Mouse (Mus musculus): ENCODE results near the gene Flad1. TPM values are rescaled to one million over a fixed set of nuclear protein-coding genes. Genes with fewer than 3 reads are reported as not detected.

The Flad1 gene
- 39.1 and 43.9 TPM in 2 replicates for polyA plus RNA-seq (2012; rRNA removed)

DNA sequence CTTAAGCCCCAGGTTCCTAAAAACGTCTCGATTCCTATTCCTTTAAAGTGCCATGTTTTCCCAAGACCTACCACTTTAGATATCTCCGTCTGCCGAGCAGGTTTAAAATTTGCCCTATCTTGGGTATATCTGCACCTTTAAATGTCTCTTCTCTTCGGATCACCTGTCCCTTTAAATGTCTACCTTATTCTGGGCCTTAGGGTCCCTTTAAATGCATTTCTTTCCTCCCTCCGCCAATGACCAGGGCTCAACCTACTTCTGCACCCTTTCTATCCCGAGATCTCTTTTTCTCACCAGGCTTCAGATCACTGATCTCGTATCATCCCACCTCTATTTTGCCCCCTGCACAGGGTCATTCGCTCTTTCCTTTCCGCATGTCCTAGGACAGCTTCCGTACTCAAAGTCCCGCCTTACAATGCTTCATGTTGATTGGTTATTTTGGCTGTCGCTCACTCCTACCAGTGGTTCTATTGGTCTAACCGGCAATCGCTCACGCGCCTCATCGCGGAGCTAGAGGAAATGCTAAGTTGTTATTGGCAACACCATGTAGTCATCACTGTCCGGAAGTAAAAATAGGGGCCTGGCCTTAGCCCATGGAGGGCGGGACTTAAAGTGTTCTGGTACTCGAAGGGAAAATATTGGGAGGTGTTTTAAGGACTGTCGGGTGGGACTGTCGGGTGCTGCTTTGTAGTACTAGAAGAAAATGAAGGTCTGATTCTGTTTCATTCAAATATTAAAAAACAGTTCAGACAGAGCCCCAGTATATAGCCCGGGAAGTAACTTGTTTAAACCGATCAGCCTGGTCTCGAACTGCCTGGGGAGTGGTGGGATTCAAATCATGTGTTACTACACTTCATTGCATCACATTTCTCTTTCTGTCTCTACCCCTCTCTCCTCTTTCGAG is at the start of gene Flad1:
Gene Flad1 (minus strand): TSS at position 381 of the 904 bp plus-strand sequence.
- TF ChIP-seq POLR2A (IDR thresholded peaks at IDR 0.05; ENCODE audit: low read depth, low read length), result peak; percentile 46; the same call in 1 of the 2 replicates
- no peak for TF ChIP-seq CTCF (IDR thresholded peaks at IDR 0.05; ENCODE audit: extremely low read depth, insufficient read depth, insufficient read length, insufficient replicate concordance)
- DNase-seq (ENCODE audit: low read depth in 1 of 2, low spot score in 2 of 2), result peak; percentile 94 to 100
- H3K27ac ChIP-seq (ENCODE audit: insufficient read depth, low read length), result peak within 1 kb of the TSS; percentile 38; the same call in 1 of the 2 replicates
- peak within 1 kb of the TSS; percentile 61 for H3K4me3 ChIP-seq (ENCODE audit: extremely low read depth, insufficient read depth, insufficient read length)
- 4% methylated on average over 28 of the region's 28 CpGs for WGBS
- H3K4me1 ChIP-seq (ENCODE audit: control insufficient read depth, insufficient read depth, insufficient read length), result peaks cover 5% of the 10 kb centered on the region
- H3K27me3 ChIP-seq (ENCODE audit: control insufficient read depth, insufficient read depth, low read length), result no peaks in the 10 kb centered on the region
- peaks cover 10% of the 10 kb centered on the region for H3K36me3 ChIP-seq (ENCODE audit: control insufficient read depth, insufficient read depth, low read length)

DNA sequence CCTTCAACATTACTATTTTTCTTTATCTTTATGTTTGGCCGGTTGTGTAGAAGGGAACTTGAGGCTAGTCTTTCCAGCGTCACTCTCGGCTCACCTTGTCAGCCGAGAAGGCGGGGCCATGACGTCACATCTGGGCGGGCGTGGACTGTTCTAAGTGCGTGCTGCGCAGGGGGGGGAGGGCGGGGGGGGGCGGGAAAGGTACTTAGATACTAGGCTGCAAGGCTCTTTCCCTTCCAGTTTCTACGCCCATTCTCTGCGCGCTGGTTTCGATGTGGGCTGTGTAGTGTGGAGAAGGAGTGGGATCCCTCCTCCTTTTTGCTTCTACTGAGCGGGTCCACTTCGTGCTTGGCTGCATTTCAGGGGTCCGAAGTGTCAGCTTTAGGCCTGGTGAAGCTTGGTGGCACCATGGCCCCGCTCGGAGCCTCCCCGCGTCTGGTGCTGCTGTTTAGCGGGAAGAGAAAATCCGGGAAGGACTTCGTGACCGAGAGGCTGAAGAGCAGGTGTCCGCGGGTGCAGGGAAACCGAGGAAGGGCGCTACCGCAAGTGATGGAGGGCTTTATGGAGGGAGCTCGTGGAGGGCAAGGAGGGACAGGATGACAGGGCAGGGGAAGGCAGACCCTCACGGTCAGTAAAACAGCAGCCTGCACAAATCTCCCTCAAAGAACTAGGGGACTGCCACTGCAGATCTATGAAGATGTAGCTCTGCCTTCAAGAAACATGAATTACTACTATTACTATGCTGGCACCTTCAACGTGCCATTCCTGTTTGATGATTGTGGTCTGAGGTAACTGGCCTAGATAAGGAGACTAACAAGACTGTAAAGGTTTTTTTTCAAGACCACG is 47.5 kb upstream of the Flad1 start:
- Histone ChIP-seq H3K4me1 (ENCODE audit: control insufficient read depth, insufficient read depth, insufficient read length) (no peaks in the 10 kb centered on the region), H3K27me3 (ENCODE audit: control insufficient read depth, insufficient read depth, low read length) (no peaks in the 10 kb centered on the region), H3K27ac (ENCODE audit: insufficient read depth, low read length) (peak overlapping the region; percentile 73), H3K4me3 (ENCODE audit: extremely low read depth, insufficient read depth, insufficient read length) (peak overlapping the region; percentile 95), H3K36me3 (ENCODE audit: control insufficient read depth, insufficient read depth, low read length) (no peaks in the 10 kb centered on the region; the same call in 1 of the 2 replicates)
- DNase-seq (ENCODE audit: low read depth in 1 of 2, low spot score in 2 of 2), result peak; percentile 91
- TF ChIP-seq POLR2A (IDR thresholded peaks at IDR 0.05; ENCODE audit: low read depth, low read length), result no peak
- TF ChIP-seq CTCF (IDR thresholded peaks at IDR 0.05; ENCODE audit: extremely low read depth, insufficient read depth, insufficient read length, insufficient replicate concordance), result no peak
- WGBS, result under 1% methylated on average over 36 of the region's 36 CpGs

DNA sequence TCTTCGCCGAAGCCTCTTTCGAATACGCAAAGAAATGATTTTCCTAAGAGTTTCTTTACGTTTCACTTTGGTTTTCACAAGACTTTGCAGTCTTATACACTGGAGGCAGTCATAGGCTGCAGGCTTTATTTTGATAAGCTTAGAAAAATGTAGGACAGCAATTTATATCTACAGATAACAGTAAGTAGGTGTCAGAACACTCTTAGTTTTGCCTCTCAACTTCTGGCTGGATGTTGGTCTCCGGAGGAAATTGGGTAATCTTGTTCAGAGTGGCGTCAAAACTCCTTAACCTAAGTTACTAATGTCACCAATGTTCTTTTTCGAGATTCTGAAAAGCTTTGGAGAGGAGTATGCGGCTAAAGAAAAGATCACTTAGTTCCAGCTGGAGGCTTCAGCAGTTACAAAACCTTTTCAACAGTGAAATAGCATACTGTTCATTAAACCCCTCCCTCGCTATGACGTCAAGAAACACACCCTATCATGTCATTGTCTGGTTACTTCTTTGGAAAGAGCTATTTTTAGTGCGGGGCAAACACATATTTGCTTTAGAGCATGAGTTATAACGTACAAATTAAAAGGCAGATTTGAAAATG is 46.8 kb upstream of the Flad1 start:
- no peaks in the 10 kb centered on the region for H3K4me1 ChIP-seq (ENCODE audit: control insufficient read depth, insufficient read depth, insufficient read length)
- no peak overlapping the region for H3K4me3 ChIP-seq (ENCODE audit: extremely low read depth, insufficient read depth, insufficient read length)
- TF ChIP-seq CTCF (IDR thresholded peaks at IDR 0.05; ENCODE audit: extremely low read depth, insufficient read depth, insufficient read length, insufficient replicate concordance) (no peak), POLR2A (IDR thresholded peaks at IDR 0.05; ENCODE audit: low read depth, low read length) (no peak)
- H3K27ac ChIP-seq (ENCODE audit: insufficient read depth, low read length), result no peak overlapping the region
- no peak for DNase-seq (ENCODE audit: low read depth in 1 of 2, low spot score in 2 of 2)
- no peaks in the 10 kb centered on the region for H3K36me3 ChIP-seq (ENCODE audit: control insufficient read depth, insufficient read depth, low read length)
- no peaks in the 10 kb centered on the region for H3K27me3 ChIP-seq (ENCODE audit: control insufficient read depth, insufficient read depth, low read length)
- WGBS, result 43% methylated on average over 13 of the region's 13 CpGs

DNA sequence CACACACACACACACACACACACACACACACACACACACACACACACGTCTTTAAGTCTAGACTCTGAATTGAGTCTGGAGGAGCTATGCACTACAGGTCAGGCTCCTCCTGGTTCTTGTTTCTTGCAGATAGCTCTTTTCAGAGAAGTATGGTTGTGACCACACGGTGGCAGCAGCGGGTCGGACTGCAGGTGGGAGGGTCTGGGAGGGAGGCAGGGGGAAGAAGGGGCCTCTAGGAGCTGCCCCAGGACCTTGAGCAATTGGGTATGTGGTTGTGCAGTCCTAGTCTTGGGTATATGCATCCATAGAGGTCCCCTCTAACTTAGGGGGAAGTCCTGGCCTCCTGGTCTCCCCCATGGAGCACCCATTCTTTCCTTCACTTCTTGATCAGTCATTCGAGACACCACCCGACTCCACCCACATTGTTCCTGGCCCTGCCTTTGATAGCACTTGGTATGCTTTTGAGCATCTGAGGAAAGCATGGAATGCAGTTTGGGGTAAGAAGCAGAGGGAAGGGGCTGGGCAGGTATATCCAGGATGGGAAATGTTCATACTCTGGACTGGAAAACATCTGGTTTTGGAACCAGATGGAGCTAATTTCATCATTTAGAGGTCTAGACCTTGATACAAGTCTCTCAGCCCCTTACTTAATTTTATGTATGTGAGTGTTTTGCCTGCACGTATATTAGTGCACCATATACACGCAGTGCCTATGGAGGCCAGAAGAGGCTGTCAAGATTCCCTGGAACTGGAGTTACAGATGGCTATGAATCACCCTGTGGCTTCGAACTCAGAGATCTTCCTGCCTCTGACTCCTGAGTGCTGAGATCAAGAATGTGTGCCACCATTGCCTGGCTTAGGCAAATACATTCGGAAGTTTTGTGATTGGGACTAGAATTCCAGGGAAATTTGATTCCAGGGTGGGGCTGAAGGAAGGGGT is 45.3 kb upstream of the Flad1 start:
- no peaks in the 10 kb centered on the region for H3K27me3 ChIP-seq (ENCODE audit: control insufficient read depth, insufficient read depth, low read length)
- H3K27ac ChIP-seq (ENCODE audit: insufficient read depth, low read length), result no peak overlapping the region
- no peaks in the 10 kb centered on the region for H3K4me1 ChIP-seq (ENCODE audit: control insufficient read depth, insufficient read depth, insufficient read length)
- H3K36me3 ChIP-seq (ENCODE audit: control insufficient read depth, insufficient read depth, low read length), result no peaks in the 10 kb centered on the region
- H3K4me3 ChIP-seq (ENCODE audit: extremely low read depth, insufficient read depth, insufficient read length), result no peak overlapping the region
- TF ChIP-seq CTCF (IDR thresholded peaks at IDR 0.05; ENCODE audit: extremely low read depth, insufficient read depth, insufficient read length, insufficient replicate concordance), result peak; percentile 76; the same call in 1 of the 2 replicates
- no peak for TF ChIP-seq POLR2A (IDR thresholded peaks at IDR 0.05; ENCODE audit: low read depth, low read length)
- peak; percentile 64 to 71 for DNase-seq (ENCODE audit: low read depth in 1 of 2, low spot score in 2 of 2)
- 38% methylated on average over 10 of the region's 10 CpGs for WGBS

DNA sequence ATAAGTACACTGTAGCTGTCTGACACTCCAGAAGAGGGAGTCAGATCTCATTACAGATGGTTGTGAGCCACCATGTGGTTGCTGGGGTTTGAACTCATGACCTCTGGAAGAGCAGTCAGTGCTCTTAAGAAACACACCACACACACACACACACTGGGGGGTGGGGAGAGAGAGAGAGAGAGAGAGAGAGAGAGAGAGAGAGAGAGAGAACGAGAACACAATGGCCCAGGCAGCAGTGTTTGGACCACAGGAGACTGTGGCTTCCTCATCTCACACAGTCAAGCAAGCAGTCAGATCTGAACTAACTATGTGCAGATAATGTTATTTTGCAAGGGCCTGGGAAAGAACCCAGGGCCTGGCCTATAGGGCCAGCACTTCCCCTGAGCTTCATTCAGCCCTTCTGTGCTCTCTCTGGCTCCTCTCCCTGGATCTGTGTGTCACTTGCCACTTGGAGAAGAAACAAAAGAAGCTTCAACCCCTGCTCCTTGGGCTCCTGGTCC is 44.2 kb upstream of the Flad1 start:
- H3K4me1 ChIP-seq (ENCODE audit: control insufficient read depth, insufficient read depth, insufficient read length), result no peaks in the 10 kb centered on the region
- TF ChIP-seq CTCF (IDR thresholded peaks at IDR 0.05; ENCODE audit: extremely low read depth, insufficient read depth, insufficient read length, insufficient replicate concordance), result no peak
- TF ChIP-seq POLR2A (IDR thresholded peaks at IDR 0.05; ENCODE audit: low read depth, low read length), result no peak
- no peak for DNase-seq (ENCODE audit: low read depth in 1 of 2, low spot score in 2 of 2)

More for the DNA sequence above, 44.2 kb upstream of the Flad1 start:
- no peak overlapping the region for H3K27ac ChIP-seq (ENCODE audit: insufficient read depth, low read length)
- H3K4me3 ChIP-seq (ENCODE audit: extremely low read depth, insufficient read depth, insufficient read length), result no peak overlapping the region
- WGBS, result 83% methylated on average over 1 of the region's 1 CpGs
- H3K27me3 ChIP-seq (ENCODE audit: control insufficient read depth, insufficient read depth, low read length), result no peaks in the 10 kb centered on the region
- no peaks in the 10 kb centered on the region for H3K36me3 ChIP-seq (ENCODE audit: control insufficient read depth, insufficient read depth, low read length)
